In the genomic region with DNA sequence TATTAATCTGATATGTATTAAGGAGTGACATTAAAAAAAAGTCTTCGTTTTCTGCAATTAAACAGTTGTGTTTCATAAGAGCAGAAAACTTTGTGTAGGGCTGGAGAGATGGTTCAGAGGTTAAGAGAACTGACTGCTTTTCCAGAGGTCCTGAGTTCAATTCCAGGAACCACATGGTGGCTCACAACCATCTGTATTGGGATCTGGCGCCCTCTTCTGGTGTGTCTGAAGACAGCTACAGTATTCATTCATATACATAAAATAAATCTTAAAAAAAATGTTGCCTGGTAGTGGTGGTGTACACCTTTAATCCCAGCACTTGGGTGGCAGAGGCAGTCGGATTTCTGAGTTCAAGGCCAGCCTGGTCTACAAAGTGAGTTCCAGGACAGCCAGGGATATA, we compare ENCODE assay signal across 1 mouse cellular context.
TF ChIP-seq lines count a peak whose summit lies in the region.

No protein-coding gene starts in this region.

TF ChIP-seq in CH12.LX, 34 proteins besides CTCF, POLR2A, EP300 and RAD21:
- TF ChIP-seq ZNF384 (IDR thresholded peaks at IDR 0.05; ENCODE audit: low read depth, low read length), result peak; percentile 59
